Mouse (Mus musculus) B cell, adult 67 days (primary cell): ENCODE results near the gene Tsnaxip1. TPM values are rescaled to one million over a fixed set of nuclear protein-coding genes. Genes with fewer than 3 reads are reported as not detected.

ENCODE experiments used
- total RNA-seq, 2 experiments: library from RNA; stranded (reverse); gene quantifications; 4 replicates each; pipeline ENCODE4 v1.2.4; 2023

The Tsnaxip1 gene
- 1 to 10 TPM; 1.4 to 1.6 TPM for total RNA-seq

DNA sequence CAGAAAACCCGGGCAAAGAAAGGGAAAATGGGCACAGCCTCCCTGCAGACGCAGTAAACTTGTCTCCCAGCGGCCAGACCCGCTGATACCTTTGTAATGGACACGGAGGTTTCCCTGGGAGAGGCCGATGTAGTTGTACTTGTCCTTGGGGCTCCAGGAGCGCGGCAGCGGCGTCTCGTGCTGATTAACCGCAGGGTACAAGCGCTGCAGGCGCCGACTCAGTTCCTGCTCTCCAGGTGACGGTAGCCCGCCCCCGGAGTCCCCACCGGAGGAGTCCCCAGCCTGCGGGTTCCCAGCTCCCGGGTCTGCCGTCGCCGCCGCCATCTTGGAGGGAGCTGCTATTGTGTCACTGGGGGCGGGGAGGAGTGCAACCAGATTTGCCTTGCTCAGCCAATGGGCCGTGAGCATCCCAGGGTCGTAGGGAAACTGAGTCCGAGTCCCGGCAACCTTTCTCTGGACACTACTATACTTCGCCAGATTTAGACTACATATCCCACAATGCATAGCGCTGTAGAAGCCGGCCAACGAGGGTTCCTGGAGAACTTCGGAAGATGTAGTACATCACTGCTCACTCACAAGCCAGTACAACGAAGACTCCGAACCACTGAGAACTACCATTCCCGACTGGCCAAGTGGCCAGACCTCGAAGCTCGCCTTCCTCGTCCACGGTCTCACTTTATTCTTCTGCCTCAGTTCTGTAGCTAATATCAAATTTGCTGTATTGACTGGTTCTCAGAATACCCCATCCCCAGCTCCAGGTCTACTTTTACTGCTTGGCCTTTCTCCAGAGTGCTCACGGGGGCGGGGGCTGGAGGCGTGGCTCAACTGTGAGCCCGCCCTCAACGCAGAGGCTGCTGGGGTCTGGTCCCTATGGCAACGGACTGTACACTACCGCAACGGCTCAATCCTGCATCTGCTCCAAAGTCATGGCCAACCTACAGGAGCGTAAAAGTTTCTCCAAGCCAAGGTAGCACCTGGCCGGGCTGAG is at the start of gene Tsnaxip1, which contains the start of gene Ranbp10:
Tsnaxip1 (plus strand) TSS at position 871 of the 988 bp plus-strand sequence.
Ranbp10 (minus strand) TSS at position 490 of the 988 bp plus-strand sequence.

DNA sequence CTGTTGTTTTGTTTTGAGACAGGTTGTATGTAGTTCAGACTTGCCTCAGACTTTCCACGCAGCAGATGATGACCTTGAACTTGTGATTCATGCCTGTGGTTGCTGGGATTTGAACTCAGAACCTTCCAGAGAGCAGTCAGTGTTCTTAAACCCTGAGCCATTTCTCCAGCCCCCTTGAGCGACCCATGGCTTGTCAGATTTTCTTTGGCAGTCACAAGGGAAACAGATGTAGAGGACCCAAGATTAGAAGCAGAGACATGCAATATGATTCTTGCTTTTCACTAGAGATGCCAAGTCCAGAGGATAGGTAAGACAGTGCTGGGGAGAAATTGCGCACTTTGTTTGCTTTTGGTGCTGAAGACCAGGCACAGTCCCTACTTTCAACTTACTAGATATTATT is 25.6 kb downstream of the Tsnaxip1 start, which contains the start of gene Cenpt:
Cenpt (minus strand) TSS at position 101 of the 400 bp plus-strand sequence.

DNA sequence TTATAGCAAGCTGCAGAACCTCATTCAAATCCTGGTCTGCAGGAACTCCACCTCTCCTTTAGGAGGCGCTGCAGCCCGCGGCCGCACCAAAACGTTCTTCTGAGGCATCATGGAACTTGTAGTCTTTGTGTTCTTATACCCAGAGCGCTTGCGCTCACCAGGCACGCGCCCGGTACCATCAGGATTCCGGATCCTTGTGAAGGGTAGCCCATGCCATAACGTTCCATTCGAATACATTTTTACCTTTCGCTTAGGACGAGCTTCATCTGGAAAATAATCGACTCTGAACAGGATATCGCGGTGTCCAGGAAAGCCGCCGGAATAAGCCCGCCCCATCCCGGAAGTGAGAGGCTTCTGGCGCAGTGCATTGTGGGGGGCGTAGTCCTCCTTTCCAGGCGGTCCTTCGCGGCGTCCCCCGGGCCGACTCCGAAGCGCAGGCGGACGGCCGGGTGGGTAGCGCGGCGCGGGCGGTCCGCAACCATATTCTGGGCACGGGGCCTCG is 27.2 kb downstream of the Tsnaxip1 start, which contains the start of gene Thap11:
Thap11 (plus strand) TSS at position 418 of the 502 bp plus-strand sequence.

DNA sequence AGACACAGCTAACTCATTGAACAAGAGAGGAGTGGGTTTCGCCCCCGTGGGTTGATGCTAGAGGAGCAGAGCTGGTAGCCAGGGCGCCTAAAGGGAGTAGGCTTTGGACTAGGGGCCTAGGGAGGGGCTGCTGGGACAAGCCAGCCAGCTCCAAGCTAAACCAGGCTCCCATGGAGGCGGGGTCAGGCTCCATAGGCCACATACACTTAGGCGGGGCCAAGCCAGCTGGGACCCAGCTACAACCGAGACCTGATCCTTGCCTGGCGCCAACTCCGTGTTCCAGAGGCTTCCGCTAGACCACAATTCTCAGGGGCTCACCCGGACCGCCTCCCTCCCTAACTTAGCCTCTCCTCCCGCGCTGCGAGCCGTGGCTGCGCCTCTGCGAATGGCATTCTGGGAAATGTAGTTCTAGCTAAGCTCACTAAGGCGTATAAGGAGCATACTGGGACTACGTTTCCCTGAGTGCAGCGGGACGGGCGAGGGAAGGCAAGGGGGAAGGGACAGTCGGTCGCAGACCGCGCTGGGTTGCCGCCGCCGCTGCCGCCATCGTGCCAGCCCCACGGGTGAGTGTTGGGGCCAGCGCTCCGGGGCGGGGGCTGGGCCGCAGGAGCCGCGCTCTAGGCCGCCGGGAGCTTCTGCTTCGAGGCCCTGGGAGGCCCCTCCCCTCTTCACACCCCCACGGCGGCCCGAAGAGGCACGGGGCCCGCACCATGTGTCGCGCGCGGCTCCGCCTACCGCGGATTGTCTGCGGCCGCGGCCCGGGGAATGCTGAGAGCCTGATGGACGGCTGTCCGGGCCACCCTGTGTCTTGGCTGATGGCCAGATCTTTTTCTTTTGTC is 32.8 kb downstream of the Tsnaxip1 start, which contains the start of gene Nutf2:
Nutf2 (plus strand) TSS at position 438 of the 839 bp plus-strand sequence.

DNA sequence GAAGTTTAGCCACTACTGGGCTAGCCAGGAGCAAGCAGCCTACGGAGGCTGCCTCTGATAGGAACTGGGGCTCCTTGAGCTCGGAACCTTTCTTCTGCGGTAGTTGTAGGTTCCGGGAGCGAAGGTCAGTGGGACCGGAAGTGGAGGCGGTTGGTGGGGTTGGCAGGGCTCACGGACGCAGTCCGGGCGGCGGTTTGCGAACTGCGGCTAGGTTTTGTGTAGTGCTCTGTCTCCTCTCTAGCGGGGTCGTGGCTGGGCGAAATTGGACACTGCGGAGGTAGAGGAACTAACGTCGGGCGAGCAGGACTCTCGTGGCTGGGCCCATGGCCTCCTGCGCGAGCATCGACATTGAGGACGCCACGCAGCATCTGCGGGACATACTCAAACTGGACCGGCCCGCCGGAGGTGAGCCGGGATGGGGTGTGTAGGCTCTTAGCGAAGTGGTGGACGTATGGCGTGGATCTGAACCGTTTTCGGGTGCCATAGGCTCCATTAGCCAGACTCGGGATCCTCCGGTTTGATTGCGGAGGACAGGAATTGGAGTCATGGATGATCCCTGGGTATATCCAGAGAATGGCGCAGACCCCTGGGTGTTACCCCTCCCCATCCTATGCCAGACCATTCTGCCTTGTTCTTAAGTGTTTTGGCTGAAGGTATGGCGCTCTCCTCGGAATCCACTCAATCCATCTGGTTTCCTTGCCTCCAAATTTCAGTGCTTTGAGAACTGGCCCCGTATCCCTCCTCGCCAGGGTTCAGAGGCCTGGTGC is 53.4 kb downstream of the Tsnaxip1 start, which contains the start of gene Edc4:
Edc4 (plus strand) TSS at position 128 of the 767 bp plus-strand sequence.

DNA sequence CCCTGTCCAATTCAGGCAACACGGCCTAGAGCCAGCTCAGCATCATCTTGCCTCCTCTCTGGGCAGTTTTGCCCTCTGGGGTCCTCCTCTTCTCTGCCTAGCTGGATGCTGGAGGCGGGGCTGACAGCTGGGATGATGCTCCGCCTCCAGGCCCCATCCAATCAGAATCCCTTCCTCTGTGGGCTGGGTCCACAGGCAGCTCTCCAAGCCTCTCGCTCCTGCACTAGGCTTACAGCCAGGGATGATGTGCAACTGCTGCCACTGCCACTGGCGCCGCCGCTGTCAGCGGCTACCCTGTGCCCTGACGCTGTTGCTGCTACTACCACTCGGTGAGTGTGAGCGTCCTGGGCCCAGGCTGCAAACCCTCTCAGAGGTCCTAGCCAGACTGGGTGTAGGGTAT is 65.8 kb downstream of the Tsnaxip1 start, which contains the start of gene Nrn1l:
Nrn1l (plus strand) TSS at position 229 of the 400 bp plus-strand sequence.

Other genes starting within 250 kb of the Tsnaxip1 start
- 10 to 100 TPM; 24.3 to 32.2 TPM for gene Ripor1, start 222.5 kb upstream of the Tsnaxip1 start, total RNA-seq
- gene Ctcf, start 191.2 kb upstream of the Tsnaxip1 start, total RNA-seq: 100 to 1,000 TPM; 182 to 207 TPM
- not detected for gene Agrp, start 190.3 kb upstream of the Tsnaxip1 start, total RNA-seq
- 100 to 1,000 TPM; 155 to 156 TPM for gene Carmil2, start 141.5 kb upstream of the Tsnaxip1 start, total RNA-seq
- gene Acd, start 126.6 kb upstream of the Tsnaxip1 start, total RNA-seq: 10 to 100 TPM; 93.3 to 95.1 TPM
- gene Pard6a, start 126.6 kb upstream of the Tsnaxip1 start, total RNA-seq: 10 to 100 TPM; 14.9 to 16.3 TPM
- not detected for gene 4933405L10Rik, start 120.1 kb upstream of the Tsnaxip1 start, total RNA-seq
- 1 to 10 TPM; 4.2 to 4.3 TPM for gene Enkd1, start 119.5 kb upstream of the Tsnaxip1 start, total RNA-seq
- 1 to 10 TPM; 4.1 to 6.5 TPM for gene Gfod2, start 69.1 kb upstream of the Tsnaxip1 start, total RNA-seq
- 10 to 100 TPM; 36.8 to 38.6 TPM for gene Ranbp10, start 381 bp upstream of the Tsnaxip1 start, total RNA-seq
- 10 to 100 TPM; 17.6 to 18.1 TPM for gene Cenpt, start 25.5 kb downstream of the Tsnaxip1 start, total RNA-seq
- 10 to 100 TPM; 17.1 to 19.7 TPM for gene Thap11, start 27.4 kb downstream of the Tsnaxip1 start, total RNA-seq
- 10 to 100 TPM; 17.1 to 31.8 TPM for gene Nutf2, start 32.8 kb downstream of the Tsnaxip1 start, total RNA-seq
- gene Edc4, start 53.1 kb downstream of the Tsnaxip1 start, total RNA-seq: 10 to 100 TPM; 75.9 to 79.6 TPM
- gene Nrn1l, start 65.8 kb downstream of the Tsnaxip1 start, total RNA-seq: 1 to 10 TPM in 1 of 2 experiments, not detected in 1; 1.3 TPM
- 10 to 100 TPM; 22.5 to 30.1 TPM for gene Pskh1, start 72.7 kb downstream of the Tsnaxip1 start, total RNA-seq
- 1 to 10 TPM; 2.0 to 3.5 TPM for gene Ctrl, start 106.1 kb downstream of the Tsnaxip1 start, total RNA-seq
- 100 to 1,000 TPM; 141 to 157 TPM for gene Psmb10, start 110.7 kb downstream of the Tsnaxip1 start, total RNA-seq
- under 1 TPM in 1 of 2 experiments, not detected in 1; 0.67 TPM for gene Lcat, start 115.7 kb downstream of the Tsnaxip1 start, total RNA-seq
- gene Slc12a4, start 138.4 kb downstream of the Tsnaxip1 start, total RNA-seq: 10 to 100 TPM; 13.7 to 16.2 TPM
- gene Dpep3, start 151.7 kb downstream of the Tsnaxip1 start, total RNA-seq: not detected
- 10 to 100 TPM; 29.8 to 31.5 TPM for gene Dus2, start 163.6 kb downstream of the Tsnaxip1 start, total RNA-seq
- gene Dpep2nb, start 178.2 kb downstream of the Tsnaxip1 start, total RNA-seq: not detected
- gene Ddx28, start 184.2 kb downstream of the Tsnaxip1 start, total RNA-seq: 10 to 100 TPM in 1 of 2 experiments, 1 to 10 TPM in 1; 8.0 to 10.7 TPM
- 100 to 1,000 TPM; 207 to 214 TPM for gene Nfatc3, start 231.1 kb downstream of the Tsnaxip1 start, total RNA-seq